Mouse (Mus musculus) forebrain, postnatal 0 days (tissue): ENCODE measurements at regions not wholly inside any gene's neighbourhood (a gene's known extent, or its start where the extent isn't known, plus 50 kb on each side); places are given as distances from the start of the nearest gene placed in this dataset.

ENCODE experiments used
- ATAC-seq: fragments of 200-750 bp; cut with Nextera tagmentation; 2 replicates; pipeline ENCODE4 v1.8.0; 2017; ENCODE audit warnings: mild to moderate bottlenecking, moderate library complexity
- DNase-seq: peaks from one replicate; pipeline ENCODE4 v3.0.0-alpha.2; 2015
- H3K27ac ChIP-seq: fragments of 300-500 bp; sonication (generic); 2 replicates; pipeline ENCODE4 v1.5.1; 2014; ENCODE audit warnings: low read depth, mild to moderate bottlenecking, antibody characterized with exemption, low read length, moderate library complexity, mixed read lengths
- H3K27me3 ChIP-seq: fragments of 300-500 bp; sonication (generic); 2 replicates; pipeline ENCODE4 v1.6.1; 2014; ENCODE audit warnings: mild to moderate bottlenecking, low read length, mixed read lengths; ENCODE audit not compliant: insufficient read depth
- H3K36me3 ChIP-seq: fragments of 300-500 bp; sonication (generic); 2 replicates; pipeline ENCODE4 v1.6.1; 2014; ENCODE audit warnings: mild to moderate bottlenecking, moderate library complexity; ENCODE audit not compliant: insufficient read depth
- H3K4me1 ChIP-seq: fragments of 300-500 bp; sonication (generic); 2 replicates; pipeline ENCODE4 v1.6.1; 2014; ENCODE audit warnings: antibody characterized with exemption; ENCODE audit not compliant: insufficient read depth
- H3K4me2 ChIP-seq: fragments of 300-500 bp; sonication (generic); 2 replicates; pipeline ENCODE4 v1.6.1; 2014; ENCODE audit warnings: low read depth, mild to moderate bottlenecking, moderate library complexity
- H3K4me3 ChIP-seq: fragments of 300-500 bp; sonication (generic); 2 replicates; pipeline ENCODE4 v1.5.1; 2014; ENCODE audit warnings: low read depth, low read length, mixed read lengths
- H3K9ac ChIP-seq: fragments of 300-500 bp; sonication (generic); 2 replicates; pipeline ENCODE4 v1.6.1; 2014; ENCODE audit warnings: mild to moderate bottlenecking
- H3K9me3 ChIP-seq: fragments of 300-500 bp; sonication (generic); 2 replicates; pipeline ENCODE4 v1.6.1; 2016; ENCODE audit warnings: low read length
- CTCF ChIP-seq: sonication (generic); IDR thresholded peaks from 2 replicates; pipeline ENCODE4 v1.5.1; 2016; ENCODE audit warnings: antibody characterized with exemption, control low read depth, low read depth
- WGBS: fragments of 180-500 bp; shearing (Covaris S2); extraction: QIAGEN DNeasy Blood & Tissue Kit; methylation state at CpG from one replicate; pipeline ENCODE4 v1.1.7; 2014; 5-methylcytosine and 5-hydroxymethylcytosine counted together

- peak overlapping the region; percentile 43 for H3K9ac ChIP-seq
- TF ChIP-seq CTCF = peak; percentile 89
- WGBS = 2% methylated on average over 6 of the region's 6 CpGs
These were observed 97.2 kb upstream of the Sertad2 start for GRCm38 (mm10) chr11:20445903-20446264.

GRCm38 (mm10) chr11:20452901-20453300 lies 90.2 kb upstream of the Sertad2 start:
- H3K27me3 ChIP-seq = no peaks in the 10 kb centered on the region
- no peak for ATAC-seq
- 87% methylated on average over 4 of the region's 4 CpGs for WGBS
- no peak overlapping the region for H3K4me2 ChIP-seq
- H3K4me1 ChIP-seq = no peaks in the 10 kb centered on the region
- DNase-seq = no peak
- H3K27ac ChIP-seq = no peak overlapping the region
- no peaks in the 10 kb centered on the region for H3K9me3 ChIP-seq
- H3K4me3 ChIP-seq = no peak overlapping the region
- no peak overlapping the region for H3K9ac ChIP-seq
- no peaks in the 10 kb centered on the region for H3K36me3 ChIP-seq
- TF ChIP-seq CTCF = no peak

More at GRCm38 (mm10) chr11:20445903-20446264, 97.2 kb upstream of the Sertad2 start:
- Histone ChIP-seq H3K36me3 (no peaks in the 10 kb centered on the region), H3K9me3 (no peaks in the 10 kb centered on the region), H3K4me1 (0 out of 2 replicates have a peak, but pooled peaks cover 5% of the 10 kb centered on the region), H3K4me3 (peak overlapping the region; percentile 26), H3K27me3 (no peaks in the 10 kb centered on the region), H3K4me2 (peak overlapping the region; percentile 49), H3K27ac (no peak overlapping the region)
- DNase-seq (peak; percentile 85), ATAC-seq (peak; percentile 86)

GRCm38 (mm10) chr11:20453786-20454185 lies 89.3 kb upstream of the Sertad2 start:
- Histone ChIP-seq H3K9ac (no peak overlapping the region), H3K27ac (no peak overlapping the region), H3K36me3 (no peaks in the 10 kb centered on the region), H3K4me2 (no peak overlapping the region), H3K4me1 (no peaks in the 10 kb centered on the region), H3K27me3 (no peaks in the 10 kb centered on the region), H3K9me3 (no peaks in the 10 kb centered on the region), H3K4me3 (no peak overlapping the region)
- ATAC-seq (no peak), DNase-seq (no peak)
- no peak for TF ChIP-seq CTCF
- WGBS = 76% methylated on average over 7 of the region's 7 CpGs

GRCm38 (mm10) chr11:20455085-20455864 lies 87.8 kb upstream of the Sertad2 start:
- Histone ChIP-seq H3K4me3 (peak overlapping the region; percentile 60), H3K4me2 (peak overlapping the region; percentile 97), H3K9me3 (no peaks in the 10 kb centered on the region), H3K4me1 (no peaks in the 10 kb centered on the region), H3K36me3 (no peaks in the 10 kb centered on the region), H3K27ac (no peak overlapping the region; the same call in 1 of the 2 replicates), H3K9ac (peak overlapping the region; percentile 53), H3K27me3 (no peaks in the 10 kb centered on the region)
- peak; percentile 93 for DNase-seq
- whole genome bisulfite sequencing = under 1% methylated on average over 35 of the region's 35 CpGs
- peak; percentile 87 for ATAC-seq
- TF ChIP-seq CTCF = peak; percentile 99

- no peak for TF ChIP-seq CTCF
- no peaks in the 10 kb centered on the region for H3K36me3 ChIP-seq
- DNase-seq (peak; percentile 63), ATAC-seq (peak; percentile 46)
- WGBS = 2% methylated on average over 19 of the region's 19 CpGs
- no peaks in the 10 kb centered on the region for H3K9me3 ChIP-seq
- H3K27me3 ChIP-seq = no peaks in the 10 kb centered on the region
- H3K27ac ChIP-seq = no peak overlapping the region; the same call in 1 of the 2 replicates
- H3K4me1 ChIP-seq = no peaks in the 10 kb centered on the region
- H3K4me3 ChIP-seq = peak overlapping the region; percentile 60
- peak overlapping the region; percentile 97 for H3K4me2 ChIP-seq
- peak overlapping the region; percentile 53 for H3K9ac ChIP-seq
These were observed 87.0 kb upstream of the Sertad2 start for GRCm38 (mm10) chr11:20455865-20456648.

- no peak for DNase-seq
- ATAC-seq = no peak
- WGBS = 93% methylated on average over 8 of the region's 8 CpGs
- no peaks in the 10 kb centered on the region for H3K4me1 ChIP-seq
- no peak overlapping the region for H3K27ac ChIP-seq
- no peaks in the 10 kb centered on the region for H3K36me3 ChIP-seq
- H3K4me3 ChIP-seq = no peak overlapping the region
- H3K9ac ChIP-seq = no peak overlapping the region
- H3K9me3 ChIP-seq = no peaks in the 10 kb centered on the region
- no peak for TF ChIP-seq CTCF
- H3K27me3 ChIP-seq = no peaks in the 10 kb centered on the region
- no peak overlapping the region for H3K4me2 ChIP-seq
These were observed 83.9 kb upstream of the Sertad2 start for GRCm38 (mm10) chr11:20459140-20459539.

- peak overlapping the region; percentile 54; the same call in 1 of the 2 replicates for H3K27ac ChIP-seq
- no peak overlapping the region for H3K4me2 ChIP-seq
- H3K36me3 ChIP-seq = no peaks in the 10 kb centered on the region
- H3K27me3 ChIP-seq = no peaks in the 10 kb centered on the region
- peak; percentile 72 for DNase-seq
- H3K9me3 ChIP-seq = no peaks in the 10 kb centered on the region
- H3K4me1 ChIP-seq = no peaks in the 10 kb centered on the region
- peak; percentile 74 for ATAC-seq
- H3K4me3 ChIP-seq = no peak overlapping the region
- H3K9ac ChIP-seq = no peak overlapping the region
- WGBS = 41% methylated on average over 7 of the region's 7 CpGs
- TF ChIP-seq CTCF = no peak
These were observed 82.5 kb upstream of the Sertad2 start for GRCm38 (mm10) chr11:20460501-20460921.
